28 mouse cellular contexts compared by ENCODE assay signal in the genomic region with DNA sequence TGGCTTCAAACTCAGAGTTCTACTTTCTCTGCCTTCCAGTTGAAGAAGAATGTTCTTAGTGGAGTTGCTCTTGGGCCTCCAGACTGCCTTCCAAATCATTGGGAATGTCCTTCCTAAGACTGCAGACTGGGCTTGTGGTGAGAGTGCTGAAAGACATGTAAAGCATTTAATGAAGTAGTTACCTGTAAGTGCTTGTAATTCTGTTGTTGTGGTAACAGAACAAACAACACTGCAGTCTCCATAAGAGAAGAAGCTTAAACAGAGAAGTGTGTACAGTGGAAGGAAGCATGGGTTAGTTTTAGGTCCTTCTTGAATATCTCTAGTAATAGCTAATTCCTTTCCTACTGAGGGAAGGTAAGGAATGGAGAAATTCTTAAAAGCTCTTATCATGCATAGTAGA. TPM values are rescaled to one million over a fixed set of nuclear protein-coding genes. Genes with fewer than 3 reads are reported as not detected.
A peak's percentile ranks its signal among the peaks of the same experiment; 100 is the strongest.
DNase-seq lines count a peak whose midpoint lies in the region; ATAC-seq and TF ChIP-seq lines count a peak whose summit lies in the region.
"Had no signal": no experiment of that assay in that cellular context is flagged by ENCODE, and none has a peak within 500 bp of the region (broad histone marks: within the 10 kb centered on the region; RNA-seq: fewer than 3 reads in every experiment).

No protein-coding gene starts in this region.

- H3K27ac ChIP-seq in gastrocnemius, adult 2 months, result peak overlapping the region; percentile 32; the same call in 1 of the 2 replicates
- peak overlapping the region; percentile 22; the same call in 1 of the 2 replicates for H3K27ac ChIP-seq in kidney, adult 2 months (ENCODE audit: insufficient read depth, low read depth, low read length)
- H3K27ac ChIP-seq in kidney, embryonic 14.5 days (ENCODE audit: low read depth, low read length), result no peak overlapping the region
- H3K27ac ChIP-seq: embryonic facial prominence, embryonic 10.5 days; embryonic facial prominence, embryonic 12.5 days; forebrain, embryonic 13.5 days; forebrain, embryonic 15.5 days had no signal

- ATAC-seq in kidney, embryonic 14.5 days (ENCODE audit: low FRiP score, low TSS enrichment), result no peak
- ATAC-seq: activated CD4-positive, CD25-positive, alpha-beta regulatory T cell, adult 4 months; CD4-positive, CD25-positive, alpha-beta regulatory T cell, adult 4 months; forebrain, embryonic 13.5 days; forebrain, embryonic 15.5 days; Patski had no signal

- no peak for TF ChIP-seq CTCF in gastrocnemius, adult 2 months (IDR thresholded peaks at IDR 0.05)
- no peak for TF ChIP-seq CTCF in kidney, adult 2 months (conservative IDR thresholded peaks at IDR 0.05; ENCODE audit: insufficient read depth, insufficient read length, low read depth, low read length)

- intact Hi-C loops in gastrocnemius, adult 2 months (cut with DNase I), result no loop called here

- peaks cover 7% of the 10 kb centered on the region; the same call in 1 of the 2 replicates for H3K4me1 ChIP-seq in kidney, adult 2 months (ENCODE audit: control insufficient read depth, insufficient read depth, low read length)
- H3K4me1 ChIP-seq in kidney, embryonic 14.5 days (ENCODE audit: control insufficient read depth, insufficient read depth, low read length), result no peaks in the 10 kb centered on the region
- H3K4me1 ChIP-seq: embryonic facial prominence, embryonic 10.5 days; embryonic facial prominence, embryonic 12.5 days had no signal

- no peak for DNase-seq in gastrocnemius, adult 2 months
- no peak for DNase-seq in gastrocnemius, postnatal 25 days
- no peak for DNase-seq in kidney, adult 2 months
- peak; percentile 53 for DNase-seq in lung, postnatal 25 days (ENCODE audit: low spot score)
- no peak for DNase-seq in lung, postnatal 36 days
- DNase-seq: adrenal gland, adult 8-10 months; adrenal gland, postnatal 14 days; adrenal gland, postnatal 36 days; B cell, adult 2 months; cerebellum, adult 11-12 months; cerebellum, adult 2 months; cerebellum, adult 9-10 months; cerebellum, postnatal 10 days; cerebellum, postnatal 25 days had no signal

- no peaks in the 10 kb centered on the region for H3K27me3 ChIP-seq in kidney, adult 2 months (replicated peaks; ENCODE audit: control insufficient read depth, insufficient read depth, low read length)
- no peaks in the 10 kb centered on the region for H3K27me3 ChIP-seq in kidney, embryonic 14.5 days (ENCODE audit: control insufficient read depth, insufficient read depth, low read length)
- H3K27me3 ChIP-seq: CH12.LX; embryonic facial prominence, embryonic 12.5 days; forebrain, embryonic 13.5 days; forebrain, embryonic 15.5 days; Patski had no signal

- H3K36me3 ChIP-seq in kidney, adult 2 months (ENCODE audit: control insufficient read depth, insufficient read depth, low read length), result no peaks in the 10 kb centered on the region
- H3K36me3 ChIP-seq in kidney, embryonic 14.5 days (ENCODE audit: control insufficient read depth, insufficient read depth, low read length), result no peaks in the 10 kb centered on the region; the same call in 1 of the 2 replicates
- H3K36me3 ChIP-seq: embryonic facial prominence, embryonic 12.5 days; forebrain, embryonic 15.5 days had no signal

- H3K4me3 ChIP-seq in gastrocnemius, adult 2 months, result no peak overlapping the region
- no peak overlapping the region for H3K4me3 ChIP-seq in kidney, adult 2 months (ENCODE audit: insufficient read depth, low read depth, low read length)
- H3K4me3 ChIP-seq in kidney, embryonic 14.5 days (ENCODE audit: low read length), result no peak overlapping the region
- H3K4me3 ChIP-seq: embryonic facial prominence, embryonic 10.5 days; embryonic facial prominence, embryonic 12.5 days; forebrain, embryonic 13.5 days; forebrain, embryonic 15.5 days had no signal

- no peak overlapping the region for H3K9ac ChIP-seq in kidney, embryonic 14.5 days (ENCODE audit: low read depth, low read length)
- H3K9ac ChIP-seq: embryonic facial prominence, embryonic 12.5 days; forebrain, embryonic 13.5 days; forebrain, embryonic 15.5 days had no signal

- no peak overlapping the region for H3K4me2 ChIP-seq in kidney, embryonic 14.5 days (replicated peaks; ENCODE audit: low read depth, low read length)
- H3K4me2 ChIP-seq: embryonic facial prominence, embryonic 12.5 days; forebrain, embryonic 13.5 days; forebrain, embryonic 15.5 days had no signal

- no peaks in the 10 kb centered on the region for H3K9me3 ChIP-seq in kidney, embryonic 14.5 days (ENCODE audit: control insufficient read depth, low read length)
- H3K9me3 ChIP-seq: embryonic facial prominence, embryonic 10.5 days; embryonic facial prominence, embryonic 12.5 days; forebrain, embryonic 13.5 days; forebrain, embryonic 15.5 days; G1E had no signal

- TF ChIP-seq POLR2A in kidney, adult 2 months (IDR thresholded peaks at IDR 0.05; ENCODE audit: low read depth, low read length), result no peak

RNA-seq across cellular contexts. Expression of a gene that starts 13.0 kb away (rescaled TPM):
- total RNA-seq in gastrocnemius, adult 2 months (2021), result 100 to 1,000 TPM; 113 TPM
- 100 to 1,000 TPM in 1 of 2 experiments, 10 to 100 TPM in 1; 96.4 to 101 TPM for total RNA-seq in gastrocnemius, postnatal 25 days (2021)
- 23.4 and 24.3 TPM in 2 replicates for polyA plus RNA-seq in kidney, adult 2 months (2012; rRNA removed)
- 18.4 and 25.3 TPM in 2 replicates for polyA plus RNA-seq in kidney, embryonic 14.5 days (2014; fragmentation: Nextera tagmentation; extraction: Ambion mirVana)

RNA-seq across cellular contexts. Expression of a gene that starts 47.4 kb away (rescaled TPM):
- not detected for total RNA-seq in gastrocnemius, adult 2 months (2021)
- not detected for total RNA-seq in gastrocnemius, postnatal 25 days (2021)
- not detected in 2 replicates for polyA plus RNA-seq in kidney, adult 2 months (2012; rRNA removed)
- not detected in 2 replicates for polyA plus RNA-seq in kidney, embryonic 14.5 days (2014; fragmentation: Nextera tagmentation; extraction: Ambion mirVana)
- total RNA-seq: adrenal gland, adult 18-20 months; adrenal gland, adult 8-10 months; adrenal gland, postnatal 14 days; adrenal gland, postnatal 36 days; CH12.LX; G1E had no signal
- polyA plus RNA-seq: activated CD4-positive, CD25-positive, alpha-beta regulatory T cell, adult 4 months; CD4-positive, CD25-positive, alpha-beta regulatory T cell, adult 4 months; cerebellum, adult 2 months; cortical plate, adult 2 months; embryonic facial prominence, embryonic 10.5 days; embryonic facial prominence, embryonic 12.5 days; embryonic facial prominence, embryonic 14.5 days; forebrain, embryonic 11.5 days; forebrain, embryonic 13.5 days; forebrain, embryonic 15.5 days; G1E; Patski had no signal

RNA-seq across cellular contexts. Expression of a gene that starts 58.8 kb away (rescaled TPM):
- 1 to 10 TPM; 1.2 to 1.4 TPM for total RNA-seq in gastrocnemius, adult 2 months (2021)
- total RNA-seq in gastrocnemius, postnatal 25 days (2021), result 1 to 10 TPM; 1.8 to 1.9 TPM
- 7.8 and 8.1 TPM in 2 replicates for polyA plus RNA-seq in kidney, adult 2 months (2012; rRNA removed)
- polyA plus RNA-seq in kidney, embryonic 14.5 days (2014; fragmentation: Nextera tagmentation; extraction: Ambion mirVana), result 7.8 and 8.9 TPM in 2 replicates
